Mouse (Mus musculus) lung, adult 2 months (tissue): Measurements from ENCODE around the gene Tmem19. TPM values are rescaled to one million over a fixed set of nuclear protein-coding genes. Genes with fewer than 3 reads are reported as not detected.

ENCODE experiments used
- DNase-seq: peaks from one replicate; pipeline ENCODE4 v3.0.0; 2022
- H3K4me1 ChIP-seq: fragments of 200-500 bp; 2 replicates; pipeline ENCODE4 v1.6.1; 2011; ENCODE audit warnings: low read length; ENCODE audit not compliant: control insufficient read depth, insufficient read depth
- H3K4me3 ChIP-seq: fragments of 200-500 bp; replicated peaks from 2 replicates; pipeline ENCODE3; 2011; ENCODE audit warnings: low read depth, mild to moderate bottlenecking, control low read depth, low read length; ENCODE audit errors: extremely low read depth
- CTCF ChIP-seq: fragments of 200-500 bp; IDR thresholded peaks from 2 replicates; pipeline ENCODE4 v1.5.1; 2011; ENCODE audit warnings: mild to moderate bottlenecking, low read length, control low read depth; ENCODE audit not compliant: insufficient read depth
- POLR2A ChIP-seq: fragments of 200-500 bp; IDR thresholded peaks from 2 replicates; pipeline ENCODE4 v1.6.1; 2011; ENCODE audit warnings: low read depth, mild to moderate bottlenecking, control low read depth, low read length, borderline replicate concordance; ENCODE audit errors: extremely low read depth
- WGBS: fragments of 180-500 bp; shearing (Covaris S2); methylation state at CpG from one replicate; pipeline ENCODE4 v1.1.7; 2018; 5-methylcytosine and 5-hydroxymethylcytosine counted together
- polyA plus RNA-seq: library from polyadenylated mRNA; depleted of rRNA; stranded (reverse); fragments of >200 nt; gene quantifications from 2 replicates; pipeline ENCODE4 v1.2.3, GENCODE M21; 2012; rRNA removed

The Tmem19 gene
- polyA plus RNA-seq = 10.1 and 18.3 TPM in 2 replicates

GRCm38 (mm10) chr10:115361840-115362622 lies at the start of gene Tmem19:
Tmem19 (minus strand) TSS chr10:115362501.
- Histone ChIP-seq H3K4me3 (peak within 1 kb of the TSS; percentile 99), H3K4me1 (peaks cover 2% of the 10 kb centered on the region; the same call in 1 of the 2 replicates)
- WGBS = under 1% methylated on average over 58 of the region's 58 CpGs
- DNase-seq = peak; percentile 93
- TF ChIP-seq POLR2A = peak; percentile 95; the same call in 1 of the 2 replicates
- no peak for TF ChIP-seq CTCF

- no peak overlapping the region for H3K4me3 ChIP-seq
- peak; percentile 21 for DNase-seq
- no peaks in the 10 kb centered on the region for H3K4me1 ChIP-seq
- TF ChIP-seq POLR2A (no peak), CTCF (peak; percentile 69)
- WGBS = 56% methylated on average over 6 of the region's 6 CpGs
These were observed 44.1 kb upstream of the Tmem19 start for GRCm38 (mm10) chr10:115406393-115406792.

- WGBS = 84% methylated on average over 1 of the region's 1 CpGs
- H3K4me3 ChIP-seq = no peak overlapping the region
- peaks cover 2% of the 10 kb centered on the region for H3K4me1 ChIP-seq
- TF ChIP-seq POLR2A (no peak), CTCF (no peak)
- no peak for DNase-seq
These were observed 29.6 kb upstream of the Tmem19 start for GRCm38 (mm10) chr10:115391896-115392295.

GRCm38 (mm10) chr10:115391076-115391475 lies 28.8 kb upstream of the Tmem19 start:
- 80% methylated on average over 4 of the region's 4 CpGs for WGBS
- no peak for TF ChIP-seq POLR2A
- TF ChIP-seq CTCF = no peak
- Histone ChIP-seq H3K4me1 (peaks cover 5% of the 10 kb centered on the region; the same call in 1 of the 2 replicates), H3K4me3 (no peak overlapping the region)
- no peak for DNase-seq

- WGBS = 68% methylated on average over 3 of the region's 3 CpGs
These were observed 25.6 kb upstream of the Tmem19 start for GRCm38 (mm10) chr10:115387891-115388290.

GRCm38 (mm10) chr10:115385018-115386002 lies 23.0 kb upstream of the Tmem19 start:
- 1% methylated on average over 101 of the region's 101 CpGs for WGBS
- H3K4me3 ChIP-seq = peak overlapping the region; percentile 91
- peaks cover 5% of the 10 kb centered on the region; the same call in 1 of the 2 replicates for H3K4me1 ChIP-seq
- DNase-seq = peak; percentile 76
- TF ChIP-seq CTCF (no peak), POLR2A (no peak)

More at GRCm38 (mm10) chr10:115387891-115388290, 25.6 kb upstream of the Tmem19 start:
- Histone ChIP-seq H3K4me1 (peaks cover 5% of the 10 kb centered on the region; the same call in 1 of the 2 replicates), H3K4me3 (no peak overlapping the region)
- TF ChIP-seq POLR2A (no peak), CTCF (no peak)
- no peak for DNase-seq

GRCm38 (mm10) chr10:115384221-115385017 lies 22.1 kb upstream of the Tmem19 start, which contains the start of the genes Thap2 and Zfc3h1:
Thap2 (minus strand) TSS chr10:115384443.
Zfc3h1 (plus strand) TSS chr10:115384959.
- TF ChIP-seq CTCF (peak; percentile 21; the same call in 1 of the 2 replicates), POLR2A (peak; percentile 73)
- Histone ChIP-seq H3K4me3 (peak within 1 kb of the TSS; percentile 91), H3K4me1 (peaks cover 5% of the 10 kb centered on the region; the same call in 1 of the 2 replicates)
- peak; percentile 97 for DNase-seq
- WGBS = under 1% methylated on average over 65 of the region's 65 CpGs

- TF ChIP-seq CTCF (no peak), POLR2A (peak; percentile 31; the same call in 1 of the 2 replicates)
- peak overlapping the region; percentile 91 for H3K4me3 ChIP-seq
- no peak for DNase-seq
- 1% methylated on average over 15 of the region's 15 CpGs for WGBS
- H3K4me1 ChIP-seq = peaks cover 5% of the 10 kb centered on the region; the same call in 1 of the 2 replicates
These were observed 21.4 kb upstream of the Tmem19 start for GRCm38 (mm10) chr10:115383644-115384220.
